Mouse (Mus musculus): ENCODE data around the gene Zfp523. TPM values are rescaled to one million over a fixed set of nuclear protein-coding genes. Genes with fewer than 3 reads are reported as not detected.

The Zfp523 gene
- total RNA-seq (2023): 10 to 100 TPM; 14.2 to 21.3 TPM

DNA sequence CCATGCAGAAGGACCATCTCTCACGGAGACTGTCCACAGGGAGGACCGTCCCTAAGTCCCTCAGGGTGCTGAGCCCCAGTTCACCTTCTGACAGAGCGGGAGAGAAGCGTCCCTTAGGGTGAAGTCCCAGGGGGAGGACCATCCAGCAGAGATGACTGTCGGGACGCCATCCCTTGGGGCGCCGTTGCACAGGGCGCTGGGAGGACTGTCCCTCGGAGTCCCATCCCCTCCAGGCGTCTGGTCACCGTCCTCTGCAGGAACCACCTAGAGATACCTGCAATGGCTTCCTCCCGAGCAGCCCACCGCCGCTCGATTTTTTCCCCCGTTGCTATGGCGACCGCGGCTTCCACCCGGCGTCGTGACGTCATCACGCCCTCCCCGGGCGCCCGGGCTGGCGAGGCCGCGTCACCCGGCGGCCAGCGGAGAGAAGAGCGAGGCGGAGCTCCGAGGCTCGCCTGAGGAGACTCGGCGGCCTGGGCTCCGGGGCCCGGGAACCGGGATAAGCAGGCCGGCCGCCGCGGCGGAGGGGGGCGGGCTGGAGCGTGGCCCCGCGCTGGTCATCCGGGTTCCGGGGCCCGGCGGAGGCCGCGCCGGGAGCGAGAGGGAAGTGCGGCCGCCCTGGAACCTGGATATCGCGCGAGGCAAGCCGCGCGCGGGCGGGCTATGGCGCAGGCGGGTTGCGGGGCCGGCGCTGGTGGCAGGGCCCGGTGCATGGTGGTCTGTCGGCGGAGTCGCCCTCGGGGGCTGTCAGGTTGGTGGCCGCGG is at the start of gene Zfp523:
Gene Zfp523 (plus strand): TSS at position 355 of the 765 bp plus-strand sequence.

GRCm38 (mm10) chr17:28141771-28142699 is 34.9 kb upstream of the Zfp523 start, which contains the start of gene Scube3:
Gene Scube3, plus strand, starts transcription at chr17:28142141.

DNA sequence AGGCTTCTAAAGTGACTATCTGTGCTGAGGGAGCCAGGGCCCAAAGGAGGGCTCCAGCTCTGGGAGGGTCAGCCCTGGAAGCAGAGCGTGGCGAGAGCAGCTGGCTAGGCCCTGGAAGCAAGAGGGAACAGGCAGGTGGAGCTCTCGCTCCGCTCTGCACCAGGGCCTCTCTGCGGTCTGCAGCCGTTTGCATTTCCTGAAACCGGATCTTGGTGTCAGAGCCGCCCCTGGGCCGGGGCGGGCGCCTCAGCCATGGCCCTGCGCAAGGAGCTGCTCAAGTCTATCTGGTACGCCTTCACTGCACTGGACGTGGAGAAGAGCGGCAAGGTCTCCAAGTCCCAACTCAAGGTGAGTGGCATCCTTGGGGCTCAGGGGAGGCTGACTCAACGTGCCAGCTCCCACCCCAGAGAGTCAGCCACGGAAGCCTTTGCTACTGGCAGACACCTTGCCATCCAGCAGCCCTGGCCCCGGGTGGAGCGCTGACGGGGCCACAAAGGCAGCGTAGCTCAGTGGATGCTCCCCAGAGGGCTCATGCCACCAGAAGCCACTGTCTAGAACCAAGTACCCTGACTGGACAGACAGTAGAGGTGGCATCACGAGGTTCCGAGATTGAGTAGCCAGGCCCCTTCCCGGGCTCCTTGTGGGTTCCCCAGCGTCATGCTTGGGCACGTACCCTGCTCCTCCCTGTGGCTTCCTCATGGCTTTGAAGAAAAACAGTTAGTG is 30.8 kb downstream of the Zfp523 start, which contains the start of gene Def6:
Gene Def6 (plus strand): TSS at position 188 of the 723 bp plus-strand sequence.

DNA sequence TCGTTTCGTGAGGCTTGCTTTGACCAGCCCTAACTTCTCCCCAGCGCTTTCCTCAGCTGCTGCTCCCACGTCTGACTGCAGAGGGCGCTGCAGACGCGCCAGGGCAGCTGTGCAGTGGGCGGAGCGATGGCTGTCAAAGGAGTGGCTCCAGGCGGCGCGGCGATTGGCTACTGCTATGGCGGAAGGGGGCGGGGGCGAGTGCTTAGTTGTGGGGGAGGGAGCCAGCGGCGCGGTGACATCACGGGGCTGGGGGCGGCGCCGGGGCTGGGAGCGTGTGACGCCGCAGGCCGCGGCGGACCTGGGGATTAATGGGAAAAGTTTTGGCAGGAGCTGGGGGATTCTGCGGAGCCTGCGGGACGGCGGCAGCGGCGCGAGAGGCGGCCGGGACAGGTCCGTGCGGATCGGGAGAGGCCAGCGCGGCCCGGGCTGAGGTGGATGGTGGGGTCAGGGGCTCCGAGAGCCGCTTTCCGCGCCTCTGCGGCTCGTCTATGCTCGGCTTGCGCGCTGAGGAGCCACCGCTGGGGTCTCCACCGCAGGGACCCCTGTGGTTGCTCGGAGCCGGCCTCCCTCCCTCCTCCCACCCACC is 55.6 kb downstream of the Zfp523 start, which contains the start of gene Ppard:
Gene Ppard (plus strand): TSS at position 226 of the 586 bp plus-strand sequence.

Other genes starting within 250 kb of the Zfp523 start
- gene Tcp11, start 96.5 kb upstream of the Zfp523 start, total RNA-seq (2023): 1 to 10 TPM; 1.6 to 1.9 TPM
- not detected for gene Scube3, start 35.0 kb upstream of the Zfp523 start, total RNA-seq (2023)
- 100 to 1,000 TPM; 159 to 184 TPM for gene Def6, start 30.6 kb downstream of the Zfp523 start, total RNA-seq (2023)
- 10 to 100 TPM; 29.7 to 30.2 TPM for gene Ppard, start 55.6 kb downstream of the Zfp523 start, total RNA-seq (2023)
- gene Fance, start 136.4 kb downstream of the Zfp523 start, total RNA-seq (2023): 10 to 100 TPM; 30.9 to 33.8 TPM
- 1,000 to 10,000 TPM; 2,031 to 2,062 TPM for gene Rpl10a, start 151.3 kb downstream of the Zfp523 start, total RNA-seq (2023)
- not detected for gene Tead3, start 173.7 kb downstream of the Zfp523 start, total RNA-seq (2023)
- under 1 TPM; 0.47 TPM for gene Tulp1, start 188.1 kb downstream of the Zfp523 start, total RNA-seq (2023)

Measured in T-cell, adult 66 days (primary cell).